Mouse (Mus musculus) mouse embryonic stem cell (cell line): ENCODE results near the gene Zfp512.
"Not testable (repeated sequence)": the region's sequence is repeated elsewhere in the genome, so short reads cannot be mapped to it uniquely, and the experiment has no call there.

Source experiments
- in situ Hi-C, 2 experiments: fragments of 300-500 bp; cut with MboI; formaldehyde crosslinking; loops; 1 replicate in 1 of 2; 3 replicates in 1 of 2; pipeline ENCODE4 v1.14.3; 2019 to 2020; ENCODE audit warnings: low sequenced_read_pairs in 2 of 2, low pct_unique_long_range_greater_than_20kb in 1 of 2, mixed read lengths in 1 of 2; ENCODE audit not compliant: unreplicated experiment in 1 of 2

Gene Zfp512

GRCm38 (mm10) chr5:31527117-31527680 is 75.0 kb downstream of the Zfp512 start:
- in situ Hi-C loops = no loop called here

DNA sequence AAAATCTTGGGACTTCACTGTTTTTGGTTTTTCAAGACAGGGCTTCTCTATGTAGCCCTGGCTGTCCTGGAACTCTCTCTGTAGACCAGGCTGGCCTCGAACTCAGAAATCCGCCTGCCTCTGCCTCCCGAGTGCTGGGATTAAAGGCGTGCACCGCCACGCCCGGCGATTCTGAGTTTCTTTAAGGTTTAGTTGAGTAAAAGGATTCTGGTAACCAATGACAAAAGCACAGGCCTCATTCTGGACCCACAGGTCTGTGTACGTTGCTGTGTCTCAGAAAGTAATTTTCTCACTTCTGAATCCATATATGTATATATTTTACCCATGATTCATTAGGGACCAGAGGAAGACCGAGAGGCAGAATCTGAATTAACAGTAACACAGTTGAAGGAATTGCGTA is 75.5 kb downstream of the Zfp512 start, which contains the start of gene Supt7l:
Gene Supt7l (minus strand): TSS at position 101 of the 400 bp plus-strand sequence.
- in situ Hi-C loops = not testable (repeated sequence)

DNA sequence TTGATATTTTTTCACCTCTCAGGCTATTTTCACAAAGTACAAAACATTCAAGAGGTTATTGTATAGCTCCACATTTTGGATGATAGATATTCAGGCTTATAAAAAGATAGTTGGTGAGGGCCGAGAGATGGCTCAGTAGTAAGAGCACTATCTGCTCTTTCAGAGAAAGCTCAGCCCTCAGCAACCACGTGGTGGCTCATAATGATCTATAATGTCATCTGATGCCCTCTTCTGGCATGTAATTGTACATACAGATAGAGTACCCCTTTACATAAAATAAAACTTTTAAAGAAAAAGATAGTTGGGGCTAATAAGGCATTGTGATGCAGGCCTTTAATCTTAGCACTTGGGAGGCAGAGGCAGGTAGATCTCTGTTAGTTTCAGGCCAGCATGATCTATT is 76.3 kb downstream of the Zfp512 start:
- in situ Hi-C loops = no loop called here
